Mouse (Mus musculus): ENCODE results near the gene Bola2. TPM values are rescaled to one million over a fixed set of nuclear protein-coding genes. Genes with fewer than 3 reads are reported as not detected.

Bola2 gene
- 213 and 216 TPM in 2 replicates for polyA plus RNA-seq (2016; fragmentation: Nextera tagmentation; extraction: Ambion mirVana)

DNA sequence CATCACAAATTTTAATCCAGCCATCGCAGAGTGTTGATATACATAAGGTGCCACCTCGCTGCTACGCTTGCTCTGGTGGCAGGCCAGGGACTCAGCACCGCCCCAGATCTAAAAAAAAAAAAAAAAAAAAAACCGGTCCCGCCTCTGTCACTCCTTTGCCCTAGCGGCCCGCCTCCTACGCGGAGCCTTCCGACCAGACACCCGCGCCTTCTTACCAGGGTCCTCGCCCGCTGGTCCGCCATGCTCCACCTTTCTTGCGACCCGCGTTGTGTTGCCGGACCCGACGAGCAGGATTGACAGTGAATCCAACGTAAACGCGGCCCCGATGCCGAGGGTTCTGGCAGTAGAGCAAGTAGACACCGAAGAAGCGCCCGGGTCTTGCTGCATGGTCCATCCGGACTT, at the start of gene Bola2:
Gene Bola2, plus strand, starts transcription at position 192 of the 402 bp plus-strand sequence.
- peaks cover 29% of the 10 kb centered on the region for H3K4me1 ChIP-seq
- peaks cover 53% of the 10 kb centered on the region for H3K36me3 ChIP-seq (replicated peaks)
- WGBS: under 1% methylated on average over 31 of the region's 31 CpGs
- H3K9me3 ChIP-seq: no peaks in the 10 kb centered on the region
- no peak for DNase-seq (ENCODE audit: extremely low spot score, low spot score)
- H3K27ac ChIP-seq: peak within 1 kb of the TSS; percentile 96
- peak within 1 kb of the TSS; percentile 79 for H3K4me3 ChIP-seq
- no peaks in the 10 kb centered on the region for H3K27me3 ChIP-seq (ENCODE audit: poor library complexity, severe bottlenecking)

DNA sequence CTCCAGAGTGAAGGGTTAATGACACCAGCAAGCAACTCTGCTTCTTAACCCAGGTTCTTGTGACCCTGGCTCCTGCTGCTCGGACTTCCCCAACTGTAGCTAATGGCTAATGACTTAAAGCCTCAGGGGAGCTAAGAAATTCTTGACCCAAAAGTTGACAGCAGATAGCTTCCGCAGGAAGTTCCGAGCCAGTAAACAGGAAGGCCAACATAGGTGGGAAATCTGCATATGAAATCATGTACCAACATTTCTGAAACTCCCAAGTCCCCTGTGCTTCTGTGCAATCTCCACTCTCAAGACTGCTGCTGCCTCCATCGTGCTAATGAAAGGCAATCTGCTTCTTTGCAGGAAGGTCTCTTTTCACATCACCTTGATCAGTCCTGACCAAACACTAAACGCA, 49.5 kb upstream of the Bola2 start:
- Histone ChIP-seq H3K4me3 (no peak overlapping the region), H3K9me3 (no peaks in the 10 kb centered on the region), H3K27me3 (ENCODE audit: poor library complexity, severe bottlenecking) (no peaks in the 10 kb centered on the region), H3K36me3 (replicated peaks) (no peaks in the 10 kb centered on the region), H3K27ac (no peak overlapping the region), H3K4me1 (peaks cover 28% of the 10 kb centered on the region)
- WGBS: 68% methylated on average over 5 of the region's 5 CpGs
- DNase-seq (ENCODE audit: extremely low spot score, low spot score): no peak

DNA sequence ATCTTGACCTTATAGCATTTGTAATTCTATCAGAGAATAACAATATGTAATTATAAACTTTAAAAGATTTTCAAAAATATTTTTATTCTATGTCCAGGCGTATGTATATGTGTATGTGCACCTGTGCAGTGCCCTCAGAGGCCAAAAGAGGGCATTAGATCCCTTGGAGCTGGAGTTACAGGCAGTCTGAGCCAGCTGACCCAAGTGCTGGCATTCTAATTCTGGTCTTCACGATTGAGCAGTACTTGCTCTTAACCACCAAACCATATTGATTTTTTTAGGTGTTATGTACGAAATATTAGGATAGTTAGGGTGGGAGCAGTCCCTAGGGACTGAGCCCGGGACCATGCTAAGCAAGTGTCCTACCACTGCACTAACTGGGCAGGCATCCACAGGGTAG, 46.7 kb upstream of the Bola2 start:
- DNase-seq (ENCODE audit: extremely low spot score, low spot score): no peak
- no peaks in the 10 kb centered on the region for H3K36me3 ChIP-seq (replicated peaks)
- no peaks in the 10 kb centered on the region for H3K9me3 ChIP-seq
- H3K27ac ChIP-seq: no peak overlapping the region
- WGBS: 83% methylated on average over 4 of the region's 4 CpGs
- H3K4me3 ChIP-seq: peak overlapping the region; percentile 68
- H3K27me3 ChIP-seq (ENCODE audit: poor library complexity, severe bottlenecking): no peaks in the 10 kb centered on the region
- H3K4me1 ChIP-seq: peaks cover 28% of the 10 kb centered on the region

DNA sequence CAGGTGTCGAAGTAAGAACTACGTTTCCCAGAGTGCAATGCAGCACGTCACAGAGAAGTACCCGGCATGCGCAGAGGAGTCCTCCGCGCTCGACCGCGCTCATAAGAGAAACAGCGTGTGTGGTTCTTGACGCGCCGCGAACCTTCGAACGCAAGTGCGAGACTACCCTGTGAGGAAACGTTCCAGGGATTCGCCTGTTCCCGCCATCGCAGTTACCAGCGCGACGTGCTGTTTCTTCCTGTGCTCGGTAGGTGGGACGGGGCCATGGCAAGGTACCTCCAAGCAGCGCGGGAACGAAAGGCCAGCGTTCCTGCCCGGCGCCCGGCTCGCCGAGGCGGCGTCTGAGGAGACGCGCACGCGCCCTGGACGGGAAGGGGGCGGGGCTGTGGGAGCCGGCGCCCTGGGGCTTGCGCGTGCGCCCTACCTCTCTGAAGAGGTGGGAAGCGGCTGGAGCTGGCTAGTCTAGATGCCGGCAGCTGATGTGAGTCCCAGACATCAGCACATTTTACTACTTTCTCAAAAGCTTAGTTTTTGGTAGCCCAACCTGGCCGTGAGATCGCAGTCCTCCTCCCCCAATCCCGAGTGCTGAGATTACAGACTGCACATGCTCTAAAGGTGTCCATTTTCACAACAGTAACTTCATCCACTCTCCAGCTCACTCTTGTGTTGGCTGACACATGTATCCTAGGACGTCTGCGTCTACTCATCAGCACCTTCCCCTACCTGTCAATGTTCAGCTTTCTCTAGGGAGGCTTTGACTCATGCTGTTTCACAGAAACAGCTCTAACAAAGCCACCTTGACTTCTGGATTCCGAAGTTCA, 45.8 kb upstream of the Bola2 start, which contains the start of gene Sgf29:
Gene Sgf29, plus strand, starts transcription at position 79 of the 821 bp plus-strand sequence.
- peak within 1 kb of the TSS; percentile 94 for H3K27ac ChIP-seq
- no peaks in the 10 kb centered on the region for H3K27me3 ChIP-seq (ENCODE audit: poor library complexity, severe bottlenecking)
- WGBS: 2% methylated on average over 57 of the region's 57 CpGs

DNA sequence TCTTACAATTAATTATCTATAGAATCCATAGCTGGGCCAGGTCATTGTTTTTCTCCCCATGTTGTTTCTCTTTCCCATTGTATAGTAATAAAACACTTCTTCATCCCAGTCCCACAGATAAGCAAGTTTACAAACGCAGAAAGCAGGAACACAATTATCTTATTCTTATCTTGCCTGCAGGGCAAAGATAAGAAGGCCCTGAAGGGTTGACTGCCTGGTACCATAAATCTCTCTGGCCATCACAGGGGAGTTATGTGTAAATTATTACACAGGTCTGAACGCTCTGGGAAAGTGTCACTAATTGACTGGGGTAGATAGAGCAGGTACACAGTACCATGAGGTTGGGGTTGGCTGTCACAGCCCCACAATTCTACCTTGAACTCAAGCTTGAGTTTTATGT, 44.3 kb upstream of the Bola2 start:
- Histone ChIP-seq H3K4me3 (no peak overlapping the region), H3K27ac (no peak overlapping the region), H3K4me1 (peaks cover 20% of the 10 kb centered on the region), H3K9me3 (no peaks in the 10 kb centered on the region), H3K27me3 (ENCODE audit: poor library complexity, severe bottlenecking) (no peaks in the 10 kb centered on the region), H3K36me3 (replicated peaks) (0 out of 2 replicates have a peak, but pooled peaks cover 4% of the 10 kb centered on the region)
- whole genome bisulfite sequencing: 89% methylated on average over 2 of the region's 2 CpGs
- DNase-seq (ENCODE audit: extremely low spot score, low spot score): no peak

More for the DNA sequence above, 45.8 kb upstream of the Bola2 start, which contains the start of gene Sgf29:
- Histone ChIP-seq H3K4me1 (peaks cover 28% of the 10 kb centered on the region), H3K4me3 (peak within 1 kb of the TSS; percentile 68), H3K9me3 (no peaks in the 10 kb centered on the region), H3K36me3 (replicated peaks) (no peaks in the 10 kb centered on the region)
- DNase-seq (ENCODE audit: extremely low spot score, low spot score): peak; percentile 89

DNA sequence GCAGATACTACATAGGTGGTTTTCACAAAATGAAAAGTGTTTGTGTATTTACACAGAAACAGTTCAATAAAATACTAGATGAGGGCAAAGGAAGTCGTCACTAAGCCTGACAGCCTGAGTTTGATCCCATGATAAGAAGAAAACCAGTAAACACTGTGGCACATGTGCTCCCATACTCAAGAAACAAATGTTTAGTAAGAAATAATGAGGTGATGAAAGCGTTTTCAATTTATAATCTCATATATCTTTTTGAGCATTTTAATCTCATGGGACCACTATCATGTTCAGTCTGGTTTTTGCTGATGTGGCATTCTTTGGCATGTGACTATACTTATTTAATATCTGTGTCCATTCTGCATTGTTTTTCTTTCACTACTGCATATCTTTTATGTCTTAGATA, 41.2 kb upstream of the Bola2 start:
- Histone ChIP-seq H3K27ac (no peak overlapping the region), H3K4me1 (peaks cover 14% of the 10 kb centered on the region), H3K27me3 (ENCODE audit: poor library complexity, severe bottlenecking) (no peaks in the 10 kb centered on the region), H3K4me3 (no peak overlapping the region), H3K36me3 (replicated peaks) (0 out of 2 replicates have a peak, but pooled peaks cover 5% of the 10 kb centered on the region), H3K9me3 (no peaks in the 10 kb centered on the region)
- 90% methylated on average over 2 of the region's 2 CpGs for WGBS
- no peak for DNase-seq (ENCODE audit: extremely low spot score, low spot score)

DNA sequence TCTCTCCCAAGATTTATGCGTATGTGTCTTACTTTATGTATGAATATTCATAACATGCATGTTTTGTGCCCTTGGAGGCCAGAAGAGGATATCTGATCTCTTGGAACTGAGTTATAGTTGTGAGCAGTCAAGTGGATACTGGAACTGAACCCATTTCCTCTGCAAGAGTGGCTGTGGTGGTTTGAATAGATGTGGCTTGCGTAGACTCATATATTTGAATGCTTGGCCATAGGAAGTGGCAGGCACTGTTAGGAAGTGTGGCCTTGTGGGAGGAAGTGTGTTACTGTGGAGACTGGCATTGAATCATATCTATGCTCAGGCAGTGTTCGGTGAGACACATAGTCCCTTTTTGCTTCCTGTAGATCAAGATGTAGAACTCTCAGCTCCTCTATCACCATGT, 39.5 kb upstream of the Bola2 start:
- Histone ChIP-seq H3K9me3 (no peaks in the 10 kb centered on the region), H3K4me3 (no peak overlapping the region), H3K4me1 (no peaks in the 10 kb centered on the region), H3K27me3 (ENCODE audit: poor library complexity, severe bottlenecking) (no peaks in the 10 kb centered on the region), H3K27ac (no peak overlapping the region), H3K36me3 (replicated peaks) (0 out of 2 replicates have a peak, but pooled peaks cover 5% of the 10 kb centered on the region)
- no peak for DNase-seq (ENCODE audit: extremely low spot score, low spot score)
- 96% methylated on average over 3 of the region's 3 CpGs for WGBS

DNA sequence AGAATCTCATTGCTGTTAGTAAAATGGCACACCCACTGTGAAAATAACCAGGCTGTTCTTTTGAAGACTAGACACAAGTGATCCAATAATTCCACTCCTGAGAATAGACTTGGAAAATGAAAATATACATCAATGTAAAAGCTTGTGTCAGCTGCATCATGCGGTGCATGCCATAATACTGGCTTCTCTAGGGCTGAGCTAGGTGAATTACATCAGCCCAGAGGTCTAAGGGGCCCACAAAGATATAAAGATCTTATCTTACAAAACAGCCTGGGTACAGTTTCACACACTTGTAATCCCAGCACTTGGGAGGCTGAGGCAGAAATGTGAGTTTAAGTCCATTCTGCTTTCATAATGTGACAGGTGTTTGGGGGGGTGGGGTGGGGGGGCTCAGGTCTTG, 37.7 kb upstream of the Bola2 start:
- no peaks in the 10 kb centered on the region for H3K4me1 ChIP-seq
- DNase-seq (ENCODE audit: extremely low spot score, low spot score): no peak
- no peak overlapping the region for H3K27ac ChIP-seq
- 93% methylated on average over 1 of the region's 1 CpGs for WGBS
- H3K36me3 ChIP-seq (replicated peaks): peaks cover 16% of the 10 kb centered on the region
- no peaks in the 10 kb centered on the region for H3K9me3 ChIP-seq
- no peaks in the 10 kb centered on the region for H3K27me3 ChIP-seq (ENCODE audit: poor library complexity, severe bottlenecking)
- H3K4me3 ChIP-seq: no peak overlapping the region

DNA sequence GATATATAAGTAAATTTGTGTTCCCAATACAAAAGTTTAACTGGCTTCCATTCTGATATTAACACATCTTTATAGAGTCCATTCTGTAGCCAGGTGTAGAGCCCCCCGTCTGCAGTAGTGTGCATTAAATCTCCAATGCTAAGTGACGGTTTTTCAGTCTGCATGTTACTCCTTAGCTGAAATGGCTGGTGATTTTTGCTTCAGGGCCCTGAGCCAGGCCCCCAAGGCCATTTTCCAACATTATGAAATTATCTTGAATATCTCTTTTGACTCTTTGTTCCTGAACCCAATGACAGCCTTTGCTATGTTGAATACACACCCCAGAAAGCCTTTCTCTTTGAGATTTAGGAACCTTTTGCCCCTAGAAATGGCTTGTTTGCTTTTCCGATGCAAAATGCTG, 35.4 kb upstream of the Bola2 start:
- Histone ChIP-seq H3K27me3 (ENCODE audit: poor library complexity, severe bottlenecking) (no peaks in the 10 kb centered on the region), H3K4me1 (no peaks in the 10 kb centered on the region), H3K9me3 (no peaks in the 10 kb centered on the region), H3K36me3 (replicated peaks) (peaks cover 36% of the 10 kb centered on the region), H3K27ac (no peak overlapping the region), H3K4me3 (no peak overlapping the region)
- no peak for DNase-seq (ENCODE audit: extremely low spot score, low spot score)
- WGBS: 91% methylated on average over 3 of the region's 3 CpGs

DNA sequence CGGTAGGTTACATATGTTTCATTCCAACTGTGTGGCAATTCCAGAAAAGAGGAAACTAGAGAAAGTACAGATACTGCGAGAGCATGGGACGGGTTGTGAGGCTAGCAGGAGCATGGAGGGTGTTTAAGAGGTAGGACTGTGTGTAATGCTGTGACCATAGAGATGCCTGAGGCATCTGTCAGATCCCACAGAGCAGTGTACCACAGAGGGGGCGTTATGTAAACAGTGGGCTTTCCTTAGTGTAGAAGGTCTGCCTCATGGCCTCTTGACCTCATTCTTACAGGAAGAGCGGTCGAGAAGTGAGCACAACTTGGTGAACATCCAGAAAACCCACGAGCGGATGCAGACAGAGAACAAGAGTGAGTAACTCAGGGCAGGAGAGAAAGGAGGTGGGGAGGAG, 31.6 kb upstream of the Bola2 start:
- H3K4me3 ChIP-seq: no peak overlapping the region
- DNase-seq (ENCODE audit: extremely low spot score, low spot score): no peak
- 80% methylated on average over 8 of the region's 8 CpGs for WGBS
- peaks cover 61% of the 10 kb centered on the region for H3K36me3 ChIP-seq (replicated peaks)
- no peaks in the 10 kb centered on the region for H3K4me1 ChIP-seq
- no peaks in the 10 kb centered on the region for H3K27me3 ChIP-seq (ENCODE audit: poor library complexity, severe bottlenecking)
- H3K27ac ChIP-seq: no peak overlapping the region
- H3K9me3 ChIP-seq: no peaks in the 10 kb centered on the region

DNA sequence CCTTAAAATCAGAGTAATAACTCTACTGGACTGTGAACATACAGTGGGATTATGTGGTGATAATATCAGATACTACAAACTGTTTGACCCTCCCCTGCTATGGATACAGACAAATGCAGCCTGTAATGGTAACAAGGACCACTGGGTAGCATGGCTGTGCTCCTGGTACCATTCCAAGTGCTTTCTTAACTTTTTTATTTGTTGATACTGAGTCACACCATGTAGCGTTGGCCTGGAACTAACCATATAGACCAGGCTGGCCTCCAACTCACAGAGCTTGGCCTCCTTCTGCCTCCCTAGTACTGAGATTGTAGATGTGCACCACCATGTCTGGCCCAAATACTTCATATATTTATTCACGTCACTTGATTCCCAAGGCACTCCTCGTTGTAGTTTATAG, 29.9 kb upstream of the Bola2 start:
- H3K27ac ChIP-seq: no peak overlapping the region
- H3K9me3 ChIP-seq: no peaks in the 10 kb centered on the region
- no peak overlapping the region for H3K4me3 ChIP-seq
- WGBS: 94% methylated on average over 3 of the region's 3 CpGs
- peaks cover 68% of the 10 kb centered on the region for H3K36me3 ChIP-seq (replicated peaks)
- no peaks in the 10 kb centered on the region for H3K4me1 ChIP-seq
- no peak for DNase-seq (ENCODE audit: extremely low spot score, low spot score)
- no peaks in the 10 kb centered on the region for H3K27me3 ChIP-seq (ENCODE audit: poor library complexity, severe bottlenecking)

DNA sequence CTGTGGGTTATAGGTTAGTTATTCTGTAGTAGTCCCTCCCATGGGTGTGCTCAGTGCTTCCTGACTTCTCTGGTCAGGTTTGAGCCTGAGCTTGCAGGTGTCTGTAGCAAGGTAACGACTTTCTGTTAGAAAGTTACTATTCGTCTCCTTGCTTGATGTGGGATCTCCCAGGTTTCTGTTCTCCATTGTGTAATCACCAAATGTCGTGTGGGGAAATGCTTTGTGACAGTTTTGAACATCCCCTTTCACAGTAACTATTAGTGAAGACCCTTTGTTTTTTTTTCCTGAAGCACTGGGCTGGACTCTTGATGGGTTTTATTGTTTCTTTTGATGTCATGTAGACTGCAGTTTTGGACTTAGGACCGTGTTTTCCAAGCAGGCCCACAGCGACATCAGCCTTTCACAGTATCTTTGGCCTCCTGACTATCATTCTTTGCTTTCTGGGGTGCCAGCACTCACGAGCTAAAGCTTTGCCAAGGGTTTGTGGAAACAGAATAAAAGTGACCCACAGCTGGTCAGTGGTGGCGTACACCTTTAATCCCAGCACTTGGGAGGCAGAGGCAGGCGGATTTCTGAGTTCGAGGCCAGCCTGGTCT, 27.6 kb upstream of the Bola2 start:
- Histone ChIP-seq H3K27me3 (ENCODE audit: poor library complexity, severe bottlenecking) (no peaks in the 10 kb centered on the region), H3K27ac (no peak overlapping the region), H3K4me3 (no peak overlapping the region), H3K36me3 (replicated peaks) (peaks cover 79% of the 10 kb centered on the region), H3K4me1 (no peaks in the 10 kb centered on the region), H3K9me3 (no peaks in the 10 kb centered on the region)
- DNase-seq (ENCODE audit: extremely low spot score, low spot score): no peak
- WGBS: 91% methylated on average over 9 of the region's 9 CpGs

DNA sequence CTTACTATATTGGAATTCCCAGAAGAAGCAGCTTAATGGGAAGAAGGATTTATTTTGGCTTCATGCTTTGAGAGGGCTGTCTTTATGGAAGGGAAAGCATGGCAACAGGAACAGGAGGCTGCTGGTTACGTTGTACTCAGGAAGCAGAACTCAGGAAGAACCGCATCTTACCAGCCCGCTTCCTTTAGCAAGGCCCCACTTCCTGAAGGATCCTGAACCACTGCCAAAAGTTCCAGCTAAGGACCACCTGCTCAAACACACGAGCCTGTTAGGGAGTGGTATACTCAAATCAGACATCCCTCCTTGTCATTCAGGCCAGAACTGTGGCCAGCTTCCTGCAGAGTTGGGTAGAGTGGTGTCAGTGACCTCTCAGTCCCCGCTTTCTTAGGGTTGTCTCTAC, 26.7 kb upstream of the Bola2 start:
- Histone ChIP-seq H3K36me3 (replicated peaks) (peaks cover 80% of the 10 kb centered on the region), H3K27me3 (ENCODE audit: poor library complexity, severe bottlenecking) (no peaks in the 10 kb centered on the region), H3K9me3 (no peaks in the 10 kb centered on the region), H3K4me1 (no peaks in the 10 kb centered on the region), H3K4me3 (no peak overlapping the region), H3K27ac (no peak overlapping the region)
- WGBS: 87% methylated on average over 5 of the region's 5 CpGs
- no peak for DNase-seq (ENCODE audit: extremely low spot score, low spot score)
